Mouse (Mus musculus) adipocyte (in vitro differentiated cells): ENCODE results near the gene Coro2b.

Experiments used
- DNase-seq: peaks from one replicate; pipeline ENCODE4 v3.0.0-alpha.2; 2016; ENCODE audit warnings: low spot score

The Coro2b gene

GRCm38 (mm10) chr9:62536655-62537631 is at the start of gene Coro2b:
Coro2b (minus strand) TSS chr9:62537044.
- DNase-seq: no peak

- DNase-seq: peak; percentile 13
Observed at GRCm38 (mm10) chr9:62577558-62577957, 40.7 kb upstream of the Coro2b start.

- DNase-seq: peak; percentile 97
Observed at GRCm38 (mm10) chr9:62569121-62569520, 32.3 kb upstream of the Coro2b start.

- DNase-seq: no peak
Observed at GRCm38 (mm10) chr9:62567818-62568217, 31.0 kb upstream of the Coro2b start.

GRCm38 (mm10) chr9:62562236-62562635 is 25.4 kb upstream of the Coro2b start:
- DNase-seq: no peak

GRCm38 (mm10) chr9:62560432-62560831 is 23.6 kb upstream of the Coro2b start:
- DNase-seq: no peak

GRCm38 (mm10) chr9:62560006-62560405 is 23.2 kb upstream of the Coro2b start:
- DNase-seq: peak; percentile 86

GRCm38 (mm10) chr9:62559446-62559845 is 22.6 kb upstream of the Coro2b start:
- no peak for DNase-seq

GRCm38 (mm10) chr9:62558058-62558457 is 21.2 kb upstream of the Coro2b start:
- DNase-seq: no peak

GRCm38 (mm10) chr9:62556748-62557147 is 19.9 kb upstream of the Coro2b start:
- DNase-seq: no peak

GRCm38 (mm10) chr9:62555258-62555856 is 18.5 kb upstream of the Coro2b start:
- peak; percentile 71 for DNase-seq

GRCm38 (mm10) chr9:62554606-62555005 is 17.8 kb upstream of the Coro2b start:
- no peak for DNase-seq

- DNase-seq: peak; percentile 78
Observed at GRCm38 (mm10) chr9:62553366-62553940, 16.6 kb upstream of the Coro2b start.

GRCm38 (mm10) chr9:62551531-62551930 is 14.7 kb upstream of the Coro2b start:
- DNase-seq: no peak

GRCm38 (mm10) chr9:62550661-62551093 is 13.8 kb upstream of the Coro2b start:
- peak; percentile 45 for DNase-seq

GRCm38 (mm10) chr9:62549809-62550208 is 13.0 kb upstream of the Coro2b start:
- DNase-seq: peak; percentile 91

- no peak for DNase-seq
Observed at GRCm38 (mm10) chr9:62547476-62547875, 10.6 kb upstream of the Coro2b start.

GRCm38 (mm10) chr9:62544856-62545255 is 8.0 kb upstream of the Coro2b start:
- DNase-seq: no peak

- no peak for DNase-seq
Observed at GRCm38 (mm10) chr9:62543878-62544277, 7.0 kb upstream of the Coro2b start.

- DNase-seq: no peak
Observed at GRCm38 (mm10) chr9:62541606-62542005, 4.8 kb upstream of the Coro2b start.

GRCm38 (mm10) chr9:62541182-62541581 is 4.3 kb upstream of the Coro2b start:
- DNase-seq: no peak

- no peak for DNase-seq
Observed at GRCm38 (mm10) chr9:62540736-62541135, 3.9 kb upstream of the Coro2b start.

GRCm38 (mm10) chr9:62540166-62540565 is 3.3 kb upstream of the Coro2b start:
- no peak for DNase-seq
